In the genomic region with DNA sequence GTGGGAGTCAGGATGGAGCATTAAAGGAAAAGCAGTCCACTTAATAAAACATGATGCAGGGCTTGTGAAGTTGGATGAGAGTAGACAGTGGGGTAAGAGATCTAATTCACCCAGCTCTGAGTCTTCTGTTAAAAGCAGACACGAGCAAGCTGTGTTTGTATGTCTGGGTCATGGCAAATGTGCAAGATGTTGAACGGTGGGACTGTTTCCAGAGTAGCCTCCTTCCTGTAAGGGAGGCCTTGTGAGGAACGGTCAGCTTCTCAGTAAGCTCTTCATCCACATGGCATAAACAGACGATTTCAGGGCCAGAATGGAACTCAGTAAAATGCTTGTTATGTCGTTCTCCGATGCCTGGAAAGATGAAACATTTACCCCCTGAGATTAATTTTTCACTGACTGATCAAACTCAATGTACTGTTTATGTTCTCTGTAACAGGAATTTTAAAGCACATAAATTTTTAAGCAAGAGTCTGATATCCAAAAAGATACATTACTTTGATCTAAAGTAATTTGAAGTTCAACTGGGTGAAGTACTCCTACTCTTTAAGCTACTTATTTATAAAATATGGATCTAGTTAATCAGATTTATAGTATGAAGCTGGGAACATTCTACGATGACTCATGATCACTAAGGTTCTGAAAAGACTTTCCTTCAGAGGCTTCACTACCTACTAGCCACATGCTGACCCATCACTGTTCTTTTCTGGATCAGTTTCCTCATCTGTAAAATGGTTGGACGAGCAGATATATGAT, we compare ENCODE assay signal across 15 mouse cellular contexts.
DNase-seq lines count a peak whose midpoint lies in the region; ATAC-seq and TF ChIP-seq lines count a peak whose summit lies in the region.
"Had no signal": no experiment of that assay in that cellular context is flagged by ENCODE, and none has a peak within 500 bp of the region (broad histone marks: within the 10 kb centered on the region; RNA-seq: fewer than 3 reads in every experiment).

No protein-coding gene starts in this region.

- H3K9ac ChIP-seq in kidney, postnatal 0 days (ENCODE audit: low read depth, low read length), result no peak overlapping the region
- H3K9ac ChIP-seq: forebrain, postnatal 0 days; hindbrain, embryonic 14.5 days; neural tube, embryonic 12.5 days had no signal

- peak; percentile 14 for DNase-seq in gastrocnemius, postnatal 25 days
- DNase-seq in gastrocnemius, adult 8-10 months (ENCODE audit: low spot score in 2 of 2), result no peak
- DNase-seq in kidney, postnatal 0 days (ENCODE audit: low spot score), result peak; percentile 77
- DNase-seq in kidney, adult 9 months, result no peak
- peak; percentile 43 for DNase-seq in 3T3-L1 (ENCODE audit: low read depth, low spot score)
- DNase-seq in lung, postnatal 36 days, result peak; percentile 20
- DNase-seq in cerebellum, adult 9-11 months, result no peak
- DNase-seq in retina, embryonic 14.5 days (ENCODE audit: low spot score), result no peak
- DNase-seq: forebrain, postnatal 0 days; kidney, postnatal 10 days; midbrain, embryonic 14.5 days; thymus, postnatal 36 days had no signal

- ATAC-seq in kidney, postnatal 0 days (replicated peaks; ENCODE audit: low FRiP score, low read depth), result no peak
- ATAC-seq: forebrain, postnatal 0 days had no signal

- no peaks in the 10 kb centered on the region for H3K4me1 ChIP-seq in kidney, postnatal 0 days (replicated peaks; ENCODE audit: insufficient read depth, low read length)
- H3K4me1 ChIP-seq: neural tube, embryonic 12.5 days had no signal

- WGBS in kidney, postnatal 0 days, result 58% methylated on average over 8 of the region's 8 CpGs

- no peaks in the 10 kb centered on the region for H3K36me3 ChIP-seq in kidney, postnatal 0 days (ENCODE audit: insufficient read depth, low read length)
- H3K36me3 ChIP-seq: limb, embryonic 10.5 days; neural tube, embryonic 12.5 days had no signal

- H3K27me3 ChIP-seq in kidney, postnatal 0 days (ENCODE audit: insufficient read depth, low read length), result no peaks in the 10 kb centered on the region
- H3K27me3 ChIP-seq: neural tube, embryonic 12.5 days had no signal

- H3K4me2 ChIP-seq in kidney, postnatal 0 days (ENCODE audit: low read length), result no peak overlapping the region
- H3K4me2 ChIP-seq: hindbrain, embryonic 14.5 days; neural tube, embryonic 12.5 days had no signal

- TF ChIP-seq CTCF in kidney, postnatal 0 days (IDR thresholded peaks at IDR 0.05; ENCODE audit: low read depth), result no peak

- no peaks in the 10 kb centered on the region for H3K9me3 ChIP-seq in kidney, postnatal 0 days (replicated peaks; ENCODE audit: low read length)
- H3K9me3 ChIP-seq: neural tube, embryonic 12.5 days had no signal

- H3K4me3 ChIP-seq in kidney, postnatal 0 days (replicated peaks; ENCODE audit: low read depth, low read length), result no peak overlapping the region
- H3K4me3 ChIP-seq: limb, embryonic 10.5 days; neural tube, embryonic 12.5 days had no signal

- H3K27ac ChIP-seq in kidney, postnatal 0 days, result 0 out of 2 replicates have a peak overlapping the region, but pooled peaks have one; percentile 25
- H3K27ac ChIP-seq: hindbrain, embryonic 14.5 days; limb, embryonic 10.5 days; neural tube, embryonic 12.5 days had no signal

Comparison
In these comparisons a context has a peak if more than half of its experiments do, and no peak if none do; other contexts are left out.
1. DNase-seq: peak in gastrocnemius, postnatal 25 days (single experiment), kidney, postnatal 0 days (single experiment), 3T3-L1 (single experiment) and lung, postnatal 36 days (single experiment); none in gastrocnemius, adult 8-10 months (0 of 2), kidney, adult 9 months (single experiment), cerebellum, adult 9-11 months (single experiment) and retina, embryonic 14.5 days (single experiment).